Mouse (Mus musculus): ENCODE data around the gene Ube2d3.

GRCm38 (mm10) chr3:135511683-135512082, 73.7 kb downstream of the Ube2d3 start:
- TF ChIP-seq MAX (IDR thresholded peaks at IDR 0.05; ENCODE audit: low read length) (no peak), POLR2A (IDR thresholded peaks at IDR 0.05; ENCODE audit: low read depth, low read length) (no peak), CTCF (conservative IDR thresholded peaks at IDR 0.05 in 1 of 2, IDR thresholded peaks at IDR 0.05 in 1 of 2; ENCODE audit: low read depth in 2 of 2, low read length in 2 of 2) (peak in 1 of 2 experiments; percentile 79; a peak in 2 of 4 replicates), USF1 (IDR thresholded peaks at IDR 0.05; ENCODE audit: low read depth, low read length) (no peak)
